Mouse (Mus musculus): ENCODE data around the gene Nhlh1. TPM values are rescaled to one million over a fixed set of nuclear protein-coding genes. Genes with fewer than 3 reads are reported as not detected.
A peak's percentile ranks its signal among the peaks of the same experiment; 100 is the strongest.

The Nhlh1 gene
- polyA plus RNA-seq, 2 experiments = not detected

DNA sequence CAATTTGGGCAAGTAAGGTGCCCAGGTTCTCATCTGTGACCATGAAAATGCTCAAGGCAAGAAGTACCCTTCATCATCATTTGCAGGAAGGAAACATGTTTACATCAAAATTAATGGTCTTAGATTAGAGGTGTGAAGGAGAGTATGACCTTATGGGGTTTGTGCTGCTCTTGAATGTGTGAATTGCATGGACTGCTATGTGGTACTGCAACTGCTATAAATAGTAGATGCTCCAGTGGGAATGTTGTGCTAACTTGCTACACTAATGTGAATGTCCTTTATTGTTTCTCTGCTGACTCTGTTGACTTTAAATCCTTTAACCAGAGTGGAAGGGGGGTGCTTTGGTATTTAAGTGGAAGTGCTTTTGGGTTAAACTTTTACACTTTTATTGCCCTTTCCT is 36.9 kb upstream of the Nhlh1 start:
- H3K4me1 ChIP-seq (replicated peaks; ENCODE audit: control insufficient read depth in 2 of 2, insufficient read depth in 2 of 2, low read length in 1 of 2) = no peaks in the 10 kb centered on the region
- ATAC-seq (ENCODE audit: insufficient read depth) = no peak

DNA sequence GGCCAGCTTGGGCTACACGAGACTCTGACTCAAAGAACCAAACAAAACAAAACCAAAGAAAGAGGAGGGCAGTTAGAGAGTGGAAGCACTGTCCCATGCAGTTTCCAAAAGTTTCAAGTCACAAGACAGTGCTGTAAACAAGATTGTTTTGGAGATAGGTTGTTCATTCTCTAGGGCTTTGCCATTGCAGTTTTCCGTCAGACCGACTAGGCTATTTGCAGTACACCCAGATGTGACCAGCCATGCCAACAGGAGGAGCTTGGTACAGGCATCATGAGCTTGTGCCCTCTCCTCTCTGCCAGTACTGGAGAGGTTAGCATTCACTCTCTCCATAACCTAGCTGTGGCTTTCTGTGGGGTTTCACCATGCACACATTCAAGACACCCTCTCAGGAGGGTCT is 36.1 kb upstream of the Nhlh1 start:
- 76% methylated on average over 3 of the region's 3 CpGs for WGBS (ENCODE audit: insufficient replicate concordance)
- Histone ChIP-seq H3K36me3 (replicated peaks; ENCODE audit: control insufficient read depth, insufficient read depth, low read depth) (peaks cover 48% of the 10 kb centered on the region), H3K27ac (no peak overlapping the region)

More for the DNA sequence above, 36.9 kb upstream of the Nhlh1 start:
- TF ChIP-seq EP300 (IDR thresholded peaks at IDR 0.05; ENCODE audit: low read depth) = no peak
- TF ChIP-seq CTCF (IDR thresholded peaks at IDR 0.05; ENCODE audit: low read depth) = no peak
- Histone ChIP-seq H3K27ac (no peak overlapping the region), H3K4me3 (ENCODE audit: insufficient read depth in 1 of 2, low read depth in 2 of 2, low read length in 2 of 2) (no peak overlapping the region), H3K4me2 (ENCODE audit: low read depth) (no peak overlapping the region), H3K9me3 (ENCODE audit: control insufficient read depth, low read length) (no peaks in the 10 kb centered on the region), H3K9ac (replicated peaks) (no peak overlapping the region), H3K27me3 (ENCODE audit: control insufficient read depth, insufficient read depth, low read length) (no peaks in the 10 kb centered on the region), H3K36me3 (replicated peaks; ENCODE audit: control insufficient read depth, insufficient read depth, low read depth) (peaks cover 45% of the 10 kb centered on the region)
- no peak for DNase-seq (ENCODE audit: low read depth in 3 of 3, low spot score in 3 of 3)

DNA sequence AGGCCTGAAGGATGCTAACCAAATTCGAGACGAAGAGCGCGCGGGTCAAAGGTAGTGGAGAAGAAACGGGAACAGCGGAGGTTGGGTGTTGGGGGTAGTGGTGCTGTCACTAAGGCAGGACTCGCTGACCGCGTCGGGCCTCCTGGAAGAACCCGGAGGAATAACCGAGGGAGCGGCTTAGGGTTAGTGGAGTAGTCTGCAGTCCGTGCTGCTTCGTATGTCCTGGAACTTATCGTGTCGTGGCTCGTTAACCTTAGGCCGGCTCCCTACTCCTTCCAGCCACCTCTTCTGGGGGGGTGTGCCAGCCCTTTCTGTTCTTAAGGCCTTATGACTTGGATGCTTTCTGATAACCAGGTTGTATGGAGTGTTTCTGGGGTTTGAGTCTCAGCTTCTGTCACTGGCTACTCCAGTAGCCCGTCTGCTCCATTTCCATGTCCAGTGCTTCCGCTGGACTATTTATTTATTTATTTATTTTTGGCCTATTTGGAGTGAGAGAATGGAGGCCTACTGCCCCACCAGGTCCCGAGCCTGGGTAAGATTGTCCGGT is 25.6 kb upstream of the Nhlh1 start:
- Histone ChIP-seq H3K9me3 (ENCODE audit: control insufficient read depth, low read length) (no peaks in the 10 kb centered on the region), H3K9ac (replicated peaks) (peak overlapping the region; percentile 91), H3K4me3 (ENCODE audit: insufficient read depth in 1 of 2, low read depth in 2 of 2, low read length in 2 of 2) (peak overlapping the region; percentile 85 to 95), H3K27ac (peak overlapping the region; percentile 5; the same call in 1 of the 2 replicates), H3K4me2 (ENCODE audit: low read depth) (peak overlapping the region; percentile 76), H3K4me1 (replicated peaks; ENCODE audit: control insufficient read depth in 2 of 2, insufficient read depth in 2 of 2, low read length in 1 of 2) (peaks cover 9 to 11% of the 10 kb centered on the region in 2 experiments), H3K36me3 (replicated peaks; ENCODE audit: control insufficient read depth, insufficient read depth, low read depth) (peaks cover 12% of the 10 kb centered on the region; the same call in 1 of the 2 replicates), H3K27me3 (ENCODE audit: control insufficient read depth, insufficient read depth, low read length) (no peaks in the 10 kb centered on the region)
- DNase-seq (ENCODE audit: low read depth in 3 of 3, low spot score in 3 of 3) = no peak
- no peak for TF ChIP-seq CTCF (IDR thresholded peaks at IDR 0.05; ENCODE audit: low read depth)
- TF ChIP-seq EP300 (IDR thresholded peaks at IDR 0.05; ENCODE audit: low read depth) = no peak
- under 1% methylated on average over 24 of the region's 24 CpGs for WGBS (ENCODE audit: insufficient replicate concordance)
- peak; percentile 69 for ATAC-seq (ENCODE audit: insufficient read depth)

More for the DNA sequence above, 36.1 kb upstream of the Nhlh1 start:
- no peak overlapping the region for H3K9ac ChIP-seq (replicated peaks)
- no peaks in the 10 kb centered on the region for H3K9me3 ChIP-seq (ENCODE audit: control insufficient read depth, low read length)
- DNase-seq (ENCODE audit: low read depth in 3 of 3, low spot score in 3 of 3) (no peak), ATAC-seq (ENCODE audit: insufficient read depth) (no peak)
- H3K27me3 ChIP-seq (ENCODE audit: control insufficient read depth, insufficient read depth, low read length) = no peaks in the 10 kb centered on the region
- no peaks in the 10 kb centered on the region for H3K4me1 ChIP-seq (replicated peaks; ENCODE audit: control insufficient read depth in 2 of 2, insufficient read depth in 2 of 2, low read length in 1 of 2)
- H3K4me2 ChIP-seq (ENCODE audit: low read depth) = no peak overlapping the region
- TF ChIP-seq EP300 (IDR thresholded peaks at IDR 0.05; ENCODE audit: low read depth) (no peak), CTCF (IDR thresholded peaks at IDR 0.05; ENCODE audit: low read depth) (no peak)
- no peak overlapping the region for H3K4me3 ChIP-seq (ENCODE audit: insufficient read depth in 1 of 2, low read depth in 2 of 2, low read length in 2 of 2)

DNA sequence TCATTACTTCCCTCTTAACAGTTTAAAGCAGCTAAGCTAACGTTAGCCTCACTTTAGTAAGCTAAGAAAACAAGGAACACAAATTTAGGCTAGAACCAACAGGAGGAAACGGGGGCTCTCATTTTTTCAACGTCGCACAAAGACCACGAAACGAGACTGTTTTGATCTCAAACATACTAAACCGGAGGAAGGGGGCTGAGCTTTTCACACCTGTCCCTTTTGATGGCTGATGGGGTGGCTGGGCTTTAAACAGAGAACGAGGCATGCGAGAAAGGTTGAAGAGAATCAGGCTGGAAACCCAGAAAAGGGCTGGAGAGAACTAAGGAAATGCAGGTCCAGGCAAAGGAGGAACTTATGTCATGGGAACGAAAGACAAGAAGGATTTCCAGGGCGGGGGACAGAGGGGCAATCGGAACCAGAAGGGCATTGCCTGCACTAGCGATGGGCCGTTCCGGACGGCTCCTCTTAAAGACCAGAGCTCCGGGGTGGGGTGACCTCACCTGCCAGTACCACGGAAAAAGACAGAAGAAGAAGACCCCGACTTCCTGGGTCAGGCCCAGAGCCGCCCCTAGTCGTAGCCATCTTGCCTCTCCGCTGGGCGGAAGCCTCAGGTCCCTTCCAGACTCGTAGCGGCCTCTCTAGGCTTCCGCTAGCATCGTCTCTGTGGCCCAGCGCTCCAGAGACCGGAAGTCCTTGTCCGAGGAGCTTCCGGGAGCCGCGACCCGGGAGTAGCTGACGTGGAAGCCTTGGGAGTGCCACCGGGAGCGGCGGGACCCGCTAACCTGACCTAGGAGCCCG is 24.9 kb upstream of the Nhlh1 start, which contains the start of the genes Copa and Ncstn:
Copa (plus strand) TSS at position 429 of the 798 bp plus-strand sequence.
Ncstn (minus strand) TSS at position 695 of the 798 bp plus-strand sequence.
- peak; percentile 58 for TF ChIP-seq CTCF (IDR thresholded peaks at IDR 0.05; ENCODE audit: low read depth)
- TF ChIP-seq EP300 (IDR thresholded peaks at IDR 0.05; ENCODE audit: low read depth) = no peak
- Histone ChIP-seq H3K27ac (peak within 1 kb of the TSS; percentile 56), H3K9me3 (ENCODE audit: control insufficient read depth, low read length) (no peaks in the 10 kb centered on the region), H3K36me3 (replicated peaks; ENCODE audit: control insufficient read depth, insufficient read depth, low read depth) (peaks cover 10% of the 10 kb centered on the region; the same call in 1 of the 2 replicates), H3K4me3 (ENCODE audit: insufficient read depth in 1 of 2, low read depth in 2 of 2, low read length in 2 of 2) (peak within 1 kb of the TSS; percentile 85 to 95), H3K4me1 (replicated peaks; ENCODE audit: control insufficient read depth in 2 of 2, insufficient read depth in 2 of 2, low read length in 1 of 2) (peaks cover 9 to 11% of the 10 kb centered on the region in 2 experiments), H3K4me2 (ENCODE audit: low read depth) (peak within 1 kb of the TSS; percentile 80), H3K27me3 (ENCODE audit: control insufficient read depth, insufficient read depth, low read length) (no peaks in the 10 kb centered on the region), H3K9ac (replicated peaks) (peak within 1 kb of the TSS; percentile 91)
- peak; percentile 99 for ATAC-seq (ENCODE audit: insufficient read depth)
- peak; percentile 88 to 93 (median 89) for DNase-seq (ENCODE audit: low read depth in 3 of 3, low spot score in 3 of 3)
- under 1% methylated on average over 40 of the region's 40 CpGs for WGBS (ENCODE audit: insufficient replicate concordance)

GRCm38 (mm10) chr1:172077981-172078380 is 20.6 kb upstream of the Nhlh1 start:
- Histone ChIP-seq H3K9ac (replicated peaks) (no peak overlapping the region), H3K9me3 (ENCODE audit: control insufficient read depth, low read length) (no peaks in the 10 kb centered on the region), H3K36me3 (replicated peaks; ENCODE audit: control insufficient read depth, insufficient read depth, low read depth) (peaks cover 25% of the 10 kb centered on the region), H3K4me1 (replicated peaks; ENCODE audit: control insufficient read depth in 2 of 2, insufficient read depth in 2 of 2, low read length in 1 of 2) (peaks cover 3 to 4% of the 10 kb centered on the region in 2 experiments; a peak in 3 of 4 replicates), H3K4me2 (ENCODE audit: low read depth) (no peak overlapping the region), H3K27ac (no peak overlapping the region), H3K4me3 (ENCODE audit: insufficient read depth in 1 of 2, low read depth in 2 of 2, low read length in 2 of 2) (no peak overlapping the region), H3K27me3 (ENCODE audit: control insufficient read depth, insufficient read depth, low read length) (no peaks in the 10 kb centered on the region)
- DNase-seq (ENCODE audit: low read depth in 3 of 3, low spot score in 3 of 3) (no peak), ATAC-seq (ENCODE audit: insufficient read depth) (no peak)
- 49% methylated on average over 5 of the region's 5 CpGs for WGBS (ENCODE audit: insufficient replicate concordance)
- no peak for TF ChIP-seq CTCF (IDR thresholded peaks at IDR 0.05; ENCODE audit: low read depth)
- no peak for TF ChIP-seq EP300 (IDR thresholded peaks at IDR 0.05; ENCODE audit: low read depth)

All from liver, embryonic 14.5 days (tissue).